Mouse (Mus musculus) MEL (cell line): ENCODE results near the gene Timmdc1. TPM values are rescaled to one million over a fixed set of nuclear protein-coding genes. Genes with fewer than 3 reads are reported as not detected.
"Not testable (repeated sequence)": the region's sequence is repeated elsewhere in the genome, so short reads cannot be mapped to it uniquely, and the experiment has no call there.

Source experiments
- DNase-seq: peaks from one replicate; pipeline ENCODE4 v3.0.0; 2011; ENCODE audit warnings: low read depth, low spot score
- H3K27ac ChIP-seq: 2 replicates; pipeline ENCODE4 v1.5.1; 2012; ENCODE audit warnings: low read depth, mild to moderate bottlenecking, control low read depth, low read length, moderate library complexity; ENCODE audit not compliant: control insufficient read depth
- H3K27me3 ChIP-seq, 2 experiments: fragments of 150-350 bp in 1 of 2; sonication (generic) in 1 of 2; 2 replicates each; pipeline ENCODE4 v1.6.1; 2012; ENCODE audit warnings: low read length in 2 of 2, mild to moderate bottlenecking in 2 of 2, improper control_type of control experiment in 1 of 2, moderate library complexity in 1 of 2; ENCODE audit not compliant: insufficient read depth in 2 of 2, control insufficient read depth in 1 of 2
- H3K36me3 ChIP-seq, 2 experiments: 2 replicates each; pipeline ENCODE4 v1.6.1; 2012 to 2014; ENCODE audit warnings: low read length in 2 of 2, improper control_type of control experiment in 1 of 2, inconsistent platforms in 1 of 2, mild to moderate bottlenecking in 1 of 2; ENCODE audit not compliant: insufficient read depth in 2 of 2, control insufficient read depth in 1 of 2
- H3K4me1 ChIP-seq, 2 experiments: fragments of 150-350 bp in 1 of 2; sonication (generic) in 1 of 2; 2 replicates each; pipeline ENCODE4 v1.6.1; 2012; ENCODE audit warnings: low read length in 2 of 2, improper control_type of control experiment in 1 of 2, mild to moderate bottlenecking in 1 of 2; ENCODE audit not compliant: insufficient read depth in 2 of 2, control insufficient read depth in 1 of 2
- H3K4me3 ChIP-seq, 2 experiments: fragments of 150-350 bp in 1 of 2; sonication (generic) in 1 of 2; 2 replicates each; pipeline ENCODE4 v1.5.1; 2012; ENCODE audit warnings: low read depth in 2 of 2, low read length in 2 of 2, mild to moderate bottlenecking in 2 of 2, moderate library complexity in 2 of 2, control low read depth in 1 of 2, improper control_type of control experiment in 1 of 2; ENCODE audit not compliant: control insufficient read depth in 1 of 2, insufficient read depth in 1 of 2
- H3K79me2 ChIP-seq: 2 replicates; pipeline ENCODE4 v1.6.1; 2012; ENCODE audit warnings: mild to moderate bottlenecking, low read length, moderate library complexity; ENCODE audit not compliant: control insufficient read depth, poor library complexity, insufficient read depth
- H3K9ac ChIP-seq: 2 replicates; pipeline ENCODE4 v1.6.1; 2012; ENCODE audit warnings: low read depth, mild to moderate bottlenecking, control low read depth, low read length, moderate library complexity; ENCODE audit not compliant: control insufficient read depth, poor library complexity, severe bottlenecking
- H3K9me3 ChIP-seq: fragments of 150-350 bp; sonication (generic); replicated peaks from 2 replicates; pipeline ENCODE4 v1.6.1; 2012; ENCODE audit warnings: mild to moderate bottlenecking, low read length, improper control_type of control experiment, moderate library complexity; ENCODE audit not compliant: insufficient read depth
- ELF1 ChIP-seq: IDR thresholded peaks from 2 replicates; pipeline ENCODE4 v1.6.1; 2014; ENCODE audit warnings: low read depth, mild to moderate bottlenecking, inconsistent platforms, low read length, improper control_type of control experiment, moderate library complexity
- EP300 ChIP-seq, 2 experiments: IDR thresholded peaks; 2 replicates each; pipeline ENCODE4 v1.6.1; 2011; ENCODE audit warnings: improper control_type of control experiment in 2 of 2, low read length in 2 of 2, low read depth in 1 of 2, mild to moderate bottlenecking in 1 of 2
- ETS1 ChIP-seq: IDR thresholded peaks from 2 replicates; pipeline ENCODE4 v1.6.1; 2012; ENCODE audit warnings: low read depth, mild to moderate bottlenecking, inconsistent platforms, low read length, improper control_type of control experiment, moderate library complexity
- GATA1 ChIP-seq: IDR thresholded peaks from 2 replicates; pipeline ENCODE4 v1.6.1; 2011; ENCODE audit warnings: low read depth, low read length, improper control_type of control experiment
- HCFC1 ChIP-seq: IDR thresholded peaks from 2 replicates; pipeline ENCODE4 v1.6.1; 2012; ENCODE audit warnings: low read depth, mild to moderate bottlenecking, inconsistent platforms, low read length, improper control_type of control experiment, moderate library complexity
- KAT2A ChIP-seq: conservative IDR thresholded peaks from 2 replicates; pipeline ENCODE4 v1.6.1; 2012; ENCODE audit warnings: low read depth, low read length, improper control_type of control experiment, inconsistent platforms
- MAZ ChIP-seq: IDR thresholded peaks from 2 replicates; pipeline ENCODE4 v1.6.1; 2012; ENCODE audit warnings: low read depth, mild to moderate bottlenecking, inconsistent platforms, low read length, improper control_type of control experiment
- MEF2A ChIP-seq: IDR thresholded peaks from 2 replicates; pipeline ENCODE4 v1.6.1; 2014; ENCODE audit warnings: low read depth, mild to moderate bottlenecking, inconsistent platforms, low read length, improper control_type of control experiment; ENCODE audit not compliant: poor library complexity, insufficient replicate concordance, severe bottlenecking; ENCODE audit errors: extremely low read depth
- MXI1 ChIP-seq: IDR thresholded peaks from 2 replicates; pipeline ENCODE4 v1.6.1; 2011; ENCODE audit warnings: mild to moderate bottlenecking, low read depth, low read length, improper control_type of control experiment
- POLR2A ChIP-seq, 2 experiments: IDR thresholded peaks; 2 replicates each; pipeline ENCODE4 v1.6.1; 2011 to 2012; ENCODE audit warnings: low read length in 2 of 2, mild to moderate bottlenecking in 2 of 2, control low read depth in 1 of 2, improper control_type of control experiment in 1 of 2, low read depth in 1 of 2, moderate library complexity in 1 of 2; ENCODE audit not compliant: control insufficient read depth in 1 of 2, insufficient read depth in 1 of 2, poor library complexity in 1 of 2
- SIN3A ChIP-seq: IDR thresholded peaks from 2 replicates; pipeline ENCODE4 v1.6.1; 2012; ENCODE audit warnings: low read length, improper control_type of control experiment, inconsistent platforms
- TAL1 ChIP-seq: IDR thresholded peaks from 2 replicates; pipeline ENCODE4 v1.6.1; 2012; ENCODE audit warnings: mild to moderate bottlenecking, inconsistent platforms, low read length, moderate library complexity, mixed read lengths
- TBP ChIP-seq: IDR thresholded peaks from 2 replicates; pipeline ENCODE4 v1.8.0; 2011; ENCODE audit warnings: low read depth, low read length, improper control_type of control experiment
- TCF12 ChIP-seq: IDR thresholded peaks from 2 replicates; pipeline ENCODE4 v1.6.1; 2014; ENCODE audit warnings: low read depth, mild to moderate bottlenecking, inconsistent platforms, low read length, improper control_type of control experiment, moderate library complexity
- USF1 ChIP-seq: IDR thresholded peaks from 2 replicates; pipeline ENCODE4 v1.6.1; 2014; ENCODE audit warnings: low read depth, mild to moderate bottlenecking, inconsistent platforms, low read length, improper control_type of control experiment, moderate library complexity
- USF2 ChIP-seq, 2 experiments: IDR thresholded peaks; 2 replicates each; pipeline ENCODE4 v1.6.1; 2011 to 2012; ENCODE audit warnings: improper control_type of control experiment in 2 of 2, low read length in 2 of 2, borderline replicate concordance in 1 of 2, inconsistent platforms in 1 of 2, low read depth in 1 of 2, mild to moderate bottlenecking in 1 of 2; ENCODE audit not compliant: insufficient read depth in 1 of 2
- ZKSCAN1 ChIP-seq: IDR thresholded peaks from 2 replicates; pipeline ENCODE4 v1.6.1; 2012; ENCODE audit warnings: low read depth, mild to moderate bottlenecking, inconsistent platforms, low read length, improper control_type of control experiment, moderate library complexity
- ZNF384 ChIP-seq: IDR thresholded peaks from 2 replicates; pipeline ENCODE4 v1.6.1; 2012; ENCODE audit warnings: low read depth, mild to moderate bottlenecking, inconsistent platforms, low read length, improper control_type of control experiment
- polyA plus RNA-seq, 2 experiments: library from polyadenylated mRNA; stranded (reverse) in 1 of 2; unstranded in 1 of 2; fragments of >175 nt in 1 of 2; fragments of >200 nt in 1 of 2; gene quantifications; 2 replicates each; pipeline versions ENCODE4 v1.2.1 to v1.2.4; 2012; ENCODE audit warnings: low replicate concordance in 2 of 2, low read depth in 1 of 2; ENCODE audit not compliant: insufficient read length in 2 of 2, insufficient read depth in 1 of 2, missing spikeins in 1 of 2
- total RNA-seq: library from RNA; depleted of rRNA; stranded (reverse); fragments of 300-350 nt; gene quantifications from 2 replicates; pipeline ENCODE4 v1.2.3, GENCODE M21; 2012

The Timmdc1 gene
- total and polyA plus RNA-seq, 3 experiments: 38.0 to 40.4 TPM; not detected in 1

DNA sequence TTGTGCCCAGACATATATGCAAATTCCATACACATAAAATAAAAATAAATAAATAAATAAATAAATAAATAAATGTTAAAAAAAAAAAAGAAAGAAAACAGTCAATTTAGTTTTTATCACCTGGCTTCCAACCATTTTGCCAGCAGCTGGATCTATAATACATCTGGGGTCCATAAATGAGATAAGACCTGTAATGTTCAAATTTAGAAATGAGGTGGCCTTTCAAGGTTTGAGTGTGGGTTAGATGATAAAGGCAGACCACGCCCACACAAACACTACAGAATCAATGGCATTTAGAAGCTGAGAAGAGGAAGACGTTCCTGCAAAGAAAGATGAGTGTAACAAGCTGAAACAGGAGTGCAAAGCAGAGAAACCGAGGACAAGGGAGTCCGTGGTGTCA lies 41.1 kb downstream of the Timmdc1 start:
- no peaks in the 10 kb centered on the region; the same call in 1 of the 2 replicates for H3K79me2 ChIP-seq
- H3K9me3 ChIP-seq: no peaks in the 10 kb centered on the region
- no peaks in the 10 kb centered on the region for H3K27me3 ChIP-seq
- H3K27ac ChIP-seq: no peak overlapping the region
- no peak overlapping the region for H3K4me3 ChIP-seq
- peaks cover 0 to 16% of the 10 kb centered on the region in 2 experiments; a peak in 2 of 4 replicates for H3K36me3 ChIP-seq
- peak; percentile 73 for DNase-seq
- TF ChIP-seq EP300 (IDR thresholded peaks at IDR 0.05; ENCODE audit: low read depth in 1 of 2, low read length in 2 of 2): peak in 1 of 2 experiments; percentile 62; a peak in 2 of 4 replicates
- peak; percentile 68; the same call in 1 of the 2 replicates for TF ChIP-seq ZNF384
- no peak for TF ChIP-seq USF1
- no peak for TF ChIP-seq ELF1
- peak; percentile 92 for TF ChIP-seq ETS1
- no peak for TF ChIP-seq MAZ
- TF ChIP-seq SIN3A: no peak
- no peak for TF ChIP-seq TBP
- peak; percentile 36 for TF ChIP-seq TAL1
- TF ChIP-seq USF2 (IDR thresholded peaks at IDR 0.05; ENCODE audit: borderline replicate concordance in 1 of 2, insufficient read depth in 1 of 2, low read depth in 1 of 2, low read length in 2 of 2): no peak
- peak; percentile 66; the same call in 1 of the 2 replicates for TF ChIP-seq GATA1
- peak; percentile 74 for TF ChIP-seq TCF12
- TF ChIP-seq MEF2A: peak; percentile 84
- no peak for TF ChIP-seq ZKSCAN1
- TF ChIP-seq HCFC1: no peak
- no peak for TF ChIP-seq MXI1
- TF ChIP-seq POLR2A (IDR thresholded peaks at IDR 0.05; ENCODE audit: control insufficient read depth in 1 of 2, insufficient read depth in 1 of 2, low read depth in 1 of 2, low read length in 2 of 2, poor library complexity in 1 of 2): no peak
- H3K9ac ChIP-seq: no peak overlapping the region
- peaks cover 0 to 18% of the 10 kb centered on the region in 2 experiments; a peak in 3 of 4 replicates for H3K4me1 ChIP-seq

DNA sequence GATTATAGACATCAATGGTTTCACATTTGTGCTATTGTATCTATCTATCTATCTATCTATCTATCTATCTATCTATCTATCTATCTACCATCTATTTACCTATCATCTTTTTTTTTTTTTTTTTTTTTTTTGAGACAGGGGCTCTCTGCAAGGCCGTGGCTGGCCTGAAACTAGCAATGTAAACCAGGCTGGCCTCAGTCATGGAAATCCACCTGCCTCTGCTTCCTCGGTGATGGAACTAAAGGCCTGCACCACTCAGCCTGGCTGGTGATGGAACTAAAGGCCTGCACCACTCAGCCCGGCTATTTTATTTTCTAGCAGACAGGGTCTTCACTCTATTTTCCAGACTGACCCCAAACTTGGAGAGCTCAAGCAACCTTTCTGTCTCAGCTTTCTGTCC lies 44.2 kb downstream of the Timmdc1 start:
- no peaks in the 10 kb centered on the region for H3K9me3 ChIP-seq
- TF ChIP-seq KAT2A: no peak
- TF ChIP-seq GATA1: peak; percentile 48; the same call in 1 of the 2 replicates
- no peak for DNase-seq
- no peak overlapping the region for H3K4me3 ChIP-seq
- H3K9ac ChIP-seq: no peak overlapping the region
- no peak overlapping the region for H3K27ac ChIP-seq
- H3K4me1 ChIP-seq: peaks cover 11 to 33% of the 10 kb centered on the region in 2 experiments
- H3K79me2 ChIP-seq: no peaks in the 10 kb centered on the region; the same call in 1 of the 2 replicates
- H3K36me3 ChIP-seq: peaks cover 0 to 35% of the 10 kb centered on the region in 2 experiments; a peak in 2 of 4 replicates
- H3K27me3 ChIP-seq: no peaks in the 10 kb centered on the region

DNA sequence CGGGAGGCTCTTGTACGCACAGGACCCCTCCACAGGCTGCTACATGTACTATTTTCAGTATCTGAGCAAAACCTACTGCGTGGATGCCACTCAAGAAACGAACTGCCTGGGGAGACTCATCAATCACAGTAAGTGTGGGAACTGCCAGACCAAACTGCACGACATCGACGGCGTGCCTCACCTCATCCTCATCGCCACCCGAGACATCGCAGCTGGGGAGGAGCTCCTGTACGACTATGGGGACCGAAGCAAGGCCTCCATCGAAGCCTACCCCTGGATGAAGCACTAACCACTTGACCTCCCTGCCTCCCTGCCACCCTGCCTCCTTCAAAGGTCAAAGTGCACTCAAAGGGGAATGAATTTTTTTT lies 45.2 kb downstream of the Timmdc1 start:
- not testable (repeated sequence) for H3K27ac ChIP-seq, H3K27me3 ChIP-seq, H3K9me3 ChIP-seq, H3K79me2 ChIP-seq, DNase-seq, H3K9ac ChIP-seq, H3K4me3 ChIP-seq
- peaks cover 11 to 35% of the 10 kb centered on the region in 2 experiments for H3K4me1 ChIP-seq
- peaks cover 0 to 41% of the 10 kb centered on the region in 2 experiments; a peak in 2 of 4 replicates for H3K36me3 ChIP-seq
